Mouse (Mus musculus): ENCODE data around the gene Hhat.
A peak's percentile ranks its signal among the peaks of the same experiment; 100 is the strongest.

The Hhat gene

GRCm38 (mm10) chr1:192742394-192743251, 28.4 kb downstream of the Hhat start:
- DNase-seq = no peak

GRCm38 (mm10) chr1:192741896-192742295, 29.1 kb downstream of the Hhat start:
- no peak for DNase-seq

- no peak for DNase-seq
Observed at GRCm38 (mm10) chr1:192736524-192736923, 34.5 kb downstream of the Hhat start.

- no peak for DNase-seq
Observed at GRCm38 (mm10) chr1:192736002-192736426, 35.0 kb downstream of the Hhat start.

- no peak for DNase-seq
Observed at GRCm38 (mm10) chr1:192730517-192730916, 40.5 kb downstream of the Hhat start.

GRCm38 (mm10) chr1:192726996-192727624, 43.9 kb downstream of the Hhat start:
- DNase-seq = peak; percentile 52 to 63

- peak; percentile 17 to 34 for DNase-seq
Observed at GRCm38 (mm10) chr1:192722147-192722546, 48.9 kb downstream of the Hhat start.

GRCm38 (mm10) chr1:192720156-192720555, 50.9 kb downstream of the Hhat start:
- no peak for DNase-seq

- DNase-seq = peak; percentile 24 to 45
Observed at GRCm38 (mm10) chr1:192711779-192712348, 59.2 kb downstream of the Hhat start.

GRCm38 (mm10) chr1:192700339-192701073, 70.5 kb downstream of the Hhat start:
- DNase-seq = no peak

- no peak for DNase-seq
Observed at GRCm38 (mm10) chr1:192699101-192699500, 71.9 kb downstream of the Hhat start.

GRCm38 (mm10) chr1:192696371-192696863, 74.6 kb downstream of the Hhat start:
- no peak for DNase-seq

- DNase-seq = no peak
Observed at GRCm38 (mm10) chr1:192693644-192694043, 77.4 kb downstream of the Hhat start.

- DNase-seq = peak; percentile 7 to 16
Observed at GRCm38 (mm10) chr1:192692982-192693381, 78.0 kb downstream of the Hhat start.

- DNase-seq = no peak
Observed at GRCm38 (mm10) chr1:192682219-192682951, 88.6 kb downstream of the Hhat start.

- no peak for DNase-seq
Observed at GRCm38 (mm10) chr1:192677236-192677635, 93.8 kb downstream of the Hhat start.

- no peak for DNase-seq
Observed at GRCm38 (mm10) chr1:192663608-192664007, 107.4 kb downstream of the Hhat start.

- DNase-seq = no peak
Observed at GRCm38 (mm10) chr1:192663092-192663491, 107.9 kb downstream of the Hhat start.

GRCm38 (mm10) chr1:192661612-192662011, 109.4 kb downstream of the Hhat start:
- no peak for DNase-seq

- no peak for DNase-seq
Observed at GRCm38 (mm10) chr1:192657417-192657816, 113.6 kb downstream of the Hhat start.

GRCm38 (mm10) chr1:192651981-192652605, 118.9 kb downstream of the Hhat start:
- DNase-seq = no peak

GRCm38 (mm10) chr1:192650586-192650985, 120.4 kb downstream of the Hhat start:
- no peak for DNase-seq

Measured in thymus, postnatal 36 days (tissue).